Mouse (Mus musculus) kidney, adult 2 months (tissue): ENCODE results near the gene Acap2. TPM values are rescaled to one million over a fixed set of nuclear protein-coding genes. Genes with fewer than 3 reads are reported as not detected.

Source experiments
- DNase-seq: peaks from one replicate; pipeline ENCODE4 v3.0.0; 2021
- H3K27ac ChIP-seq: fragments of 200-500 bp; 2 replicates; pipeline ENCODE4 v1.5.1; 2012; ENCODE audit warnings: low read depth, low read length, control low read depth, inconsistent platforms; ENCODE audit not compliant: insufficient read depth
- H3K27me3 ChIP-seq: fragments of 200-500 bp; replicated peaks from 2 replicates; pipeline ENCODE4 v1.6.1; 2012; ENCODE audit warnings: mild to moderate bottlenecking, moderate library complexity, low read length, inconsistent platforms; ENCODE audit not compliant: control insufficient read depth, insufficient read depth
- H3K36me3 ChIP-seq: fragments of 200-500 bp; 2 replicates; pipeline ENCODE4 v1.6.1; 2012; ENCODE audit warnings: mild to moderate bottlenecking, moderate library complexity, low read length, inconsistent platforms; ENCODE audit not compliant: control insufficient read depth, insufficient read depth
- H3K4me1 ChIP-seq: fragments of 200-500 bp; 2 replicates; pipeline ENCODE4 v1.6.1; 2011; ENCODE audit warnings: low read length; ENCODE audit not compliant: control insufficient read depth, insufficient read depth
- H3K4me3 ChIP-seq: fragments of 200-500 bp; 2 replicates; pipeline ENCODE4 v1.5.1; 2011; ENCODE audit warnings: mild to moderate bottlenecking, low read depth, low read length, control low read depth; ENCODE audit not compliant: insufficient read depth
- CTCF ChIP-seq: fragments of 200-500 bp; conservative IDR thresholded peaks from 2 replicates; pipeline ENCODE4 v1.5.1; 2011; ENCODE audit warnings: low read depth, mild to moderate bottlenecking, control low read depth, low read length, moderate library complexity, mixed read lengths; ENCODE audit not compliant: insufficient read depth, insufficient read length
- POLR2A ChIP-seq: fragments of 200-500 bp; IDR thresholded peaks from one replicate; pipeline ENCODE4 v1.6.1; 2011; ENCODE audit warnings: low read depth, low read length, control low read depth
- WGBS: fragments of 180-500 bp; shearing (Covaris S2); methylation state at CpG from one replicate; pipeline ENCODE4 v1.1.7; 2018; 5-methylcytosine and 5-hydroxymethylcytosine counted together
- polyA plus RNA-seq: library from polyadenylated mRNA; depleted of rRNA; stranded (reverse); fragments of >200 nt; gene quantifications from 2 replicates; pipeline ENCODE4 v1.2.3, GENCODE M21; 2012

The Acap2 gene
- polyA plus RNA-seq, 1 experiment = 8.6 TPM

GRCm38 (mm10) chr16:31209911-31210310 lies 8.9 kb upstream of the Acap2 start:
- WGBS = 42% methylated on average over 5 of the region's 5 CpGs
- H3K27ac ChIP-seq = no peak overlapping the region
- TF ChIP-seq POLR2A = no peak
- no peak for TF ChIP-seq CTCF
- H3K4me3 ChIP-seq = no peak overlapping the region
- no peaks in the 10 kb centered on the region for H3K4me1 ChIP-seq
- no peaks in the 10 kb centered on the region for H3K27me3 ChIP-seq
- H3K36me3 ChIP-seq = no peaks in the 10 kb centered on the region
- peak; percentile 53 for DNase-seq

- H3K36me3 ChIP-seq = no peaks in the 10 kb centered on the region
- H3K27ac ChIP-seq = no peak overlapping the region
- no peak for TF ChIP-seq POLR2A
- TF ChIP-seq CTCF = no peak
- DNase-seq = no peak
- WGBS = 92% methylated on average over 7 of the region's 7 CpGs
- no peaks in the 10 kb centered on the region for H3K27me3 ChIP-seq
- H3K4me3 ChIP-seq = no peak overlapping the region
- no peaks in the 10 kb centered on the region for H3K4me1 ChIP-seq
Observed at GRCm38 (mm10) chr16:31205726-31206125, 4.7 kb upstream of the Acap2 start.

GRCm38 (mm10) chr16:31205187-31205586 lies 4.1 kb upstream of the Acap2 start:
- Histone ChIP-seq H3K27me3 (no peaks in the 10 kb centered on the region), H3K4me1 (no peaks in the 10 kb centered on the region), H3K4me3 (no peak overlapping the region), H3K36me3 (no peaks in the 10 kb centered on the region), H3K27ac (no peak overlapping the region)
- 85% methylated on average over 8 of the region's 8 CpGs for WGBS
- TF ChIP-seq POLR2A (no peak), CTCF (no peak)
- no peak for DNase-seq

GRCm38 (mm10) chr16:31204216-31204615 lies 3.2 kb upstream of the Acap2 start:
- TF ChIP-seq CTCF (no peak), POLR2A (no peak)
- DNase-seq = no peak
- Histone ChIP-seq H3K4me3 (no peak overlapping the region), H3K27ac (no peak overlapping the region), H3K27me3 (no peaks in the 10 kb centered on the region), H3K4me1 (peaks cover 7% of the 10 kb centered on the region; the same call in 1 of the 2 replicates), H3K36me3 (no peaks in the 10 kb centered on the region)
- WGBS = 73% methylated on average over 1 of the region's 1 CpGs

- Histone ChIP-seq H3K27me3 (no peaks in the 10 kb centered on the region), H3K4me1 (peaks cover 10% of the 10 kb centered on the region; the same call in 1 of the 2 replicates), H3K36me3 (no peaks in the 10 kb centered on the region), H3K4me3 (no peak overlapping the region), H3K27ac (no peak overlapping the region)
- no peak for TF ChIP-seq CTCF
- TF ChIP-seq POLR2A = no peak
- 74% methylated on average over 2 of the region's 2 CpGs for whole genome bisulfite sequencing
- no peak for DNase-seq
Observed at GRCm38 (mm10) chr16:31201704-31202103, 659 bp upstream of the Acap2 start.

GRCm38 (mm10) chr16:31199926-31200789 lies 887 bp downstream of the Acap2 start:
- 1% methylated on average over 56 of the region's 56 CpGs for WGBS
- peaks cover 10% of the 10 kb centered on the region; the same call in 1 of the 2 replicates for H3K4me1 ChIP-seq
- peak overlapping the region; percentile 95 for H3K4me3 ChIP-seq
- peak overlapping the region; percentile 36 for H3K27ac ChIP-seq
- TF ChIP-seq CTCF (peak; percentile 33; the same call in 1 of the 2 replicates), POLR2A (no peak)
- peak; percentile 68 for DNase-seq
- H3K27me3 ChIP-seq = no peaks in the 10 kb centered on the region
- no peaks in the 10 kb centered on the region for H3K36me3 ChIP-seq

- Histone ChIP-seq H3K36me3 (no peaks in the 10 kb centered on the region), H3K4me1 (peaks cover 10% of the 10 kb centered on the region; the same call in 1 of the 2 replicates), H3K27me3 (no peaks in the 10 kb centered on the region), H3K27ac (peak overlapping the region; percentile 36), H3K4me3 (peak overlapping the region; percentile 95)
- 14% methylated on average over 14 of the region's 14 CpGs for WGBS
- TF ChIP-seq CTCF = no peak
- no peak for TF ChIP-seq POLR2A
- peak; percentile 48 for DNase-seq
Observed at GRCm38 (mm10) chr16:31199591-31199925, 1.5 kb downstream of the Acap2 start.
